Mouse (Mus musculus): Measurements from ENCODE around the gene Neurl1a.

GRCm38 (mm10) chr19:47176916-47177505 is 1.6 kb upstream of the Neurl1a start:
- no peak for TF ChIP-seq POLR2A (IDR thresholded peaks at IDR 0.05; ENCODE audit: borderline replicate concordance, extremely low read depth, low read depth, low read length)
- no peak for TF ChIP-seq CTCF (IDR thresholded peaks at IDR 0.05; ENCODE audit: insufficient read depth, low read length)
